Mouse (Mus musculus) lung, adult 18-20 months (tissue): Measurements from ENCODE around the gene Appl2.
"Not testable (repeated sequence)": the region's sequence is repeated elsewhere in the genome, so short reads cannot be mapped to it uniquely, and the experiment has no call there.

Experiments used
- DNase-seq, 2 experiments: peaks; one replicate each; pipeline ENCODE4 v3.0.0; 2022; ENCODE audit warnings: mixed read lengths in 2 of 2

Gene Appl2

GRCm38 (mm10) chr10:83648131-83649020 is at the start of gene Appl2:
Gene Appl2, minus strand, starts transcription at chr10:83648738.
- DNase-seq = peak; percentile 96 to 97

DNA sequence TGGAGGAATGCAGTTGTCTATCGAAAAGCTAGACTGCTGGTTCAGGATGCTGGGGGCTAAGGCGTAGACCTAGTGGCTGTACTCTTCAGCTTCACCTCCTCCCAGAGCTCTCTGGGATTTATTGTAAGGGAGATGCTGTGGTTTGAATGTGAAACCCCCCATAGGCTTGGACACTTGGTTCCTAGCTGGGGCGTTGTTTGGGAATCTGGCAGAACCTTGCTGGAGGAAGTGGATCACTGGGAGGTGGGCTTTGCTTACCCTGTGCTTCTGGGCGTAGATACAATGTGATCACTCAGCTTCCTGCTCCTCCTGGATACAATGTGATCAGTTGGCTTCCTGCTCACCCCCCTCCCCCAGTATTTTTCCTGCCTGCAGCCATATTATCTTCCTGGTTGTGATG is 47.7 kb upstream of the Appl2 start:
- DNase-seq = no peak

- DNase-seq = no peak
These were observed 43.8 kb upstream of the Appl2 start for GRCm38 (mm10) chr10:83692175-83692895.

DNA sequence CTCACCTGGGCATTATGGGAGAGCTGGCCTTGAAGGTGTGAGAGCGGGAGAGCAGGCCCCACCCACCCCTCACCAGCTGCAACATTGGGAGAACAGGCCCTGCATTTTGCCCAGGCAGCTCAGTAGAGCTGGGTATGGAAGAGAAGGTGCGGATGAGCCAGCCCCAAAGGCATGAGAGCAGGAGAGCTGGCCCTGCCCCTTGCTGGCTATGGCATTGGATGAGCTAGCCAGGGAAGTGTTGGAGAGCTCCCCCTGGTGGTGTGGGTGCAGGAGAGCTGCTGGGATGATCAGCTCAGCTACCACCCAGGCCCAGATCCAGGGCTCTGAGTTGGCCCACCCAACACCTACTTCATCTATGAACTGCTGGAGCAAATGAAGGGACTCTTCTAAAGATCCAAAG is 39.7 kb upstream of the Appl2 start:
- peak in 1 of 2 experiments; percentile 2 for DNase-seq

DNA sequence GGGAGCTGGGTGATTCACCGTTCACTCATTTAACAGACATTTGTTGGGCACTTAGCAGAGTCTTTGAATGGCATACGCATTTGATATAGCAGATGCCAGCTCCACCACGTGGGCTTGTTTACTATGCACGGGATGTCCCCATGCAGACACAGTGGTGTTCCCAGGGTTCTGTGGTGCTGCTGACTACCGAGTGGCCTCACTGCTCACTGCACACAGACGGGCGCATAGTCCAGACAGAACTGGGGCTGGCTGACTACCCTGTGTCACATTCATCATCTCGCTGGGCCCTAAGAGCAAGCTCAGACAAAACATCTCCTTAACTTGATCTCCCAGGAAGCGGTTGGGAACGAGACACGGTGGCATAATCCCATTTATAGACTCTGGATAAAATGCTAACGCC is 32.8 kb upstream of the Appl2 start:
- DNase-seq = no peak

GRCm38 (mm10) chr10:83666556-83666955 is 18.0 kb upstream of the Appl2 start:
- DNase-seq = no peak

GRCm38 (mm10) chr10:83661925-83662324 is 13.4 kb upstream of the Appl2 start:
- DNase-seq = no peak

GRCm38 (mm10) chr10:83660605-83661004 is 12.1 kb upstream of the Appl2 start:
- DNase-seq = no peak

DNA sequence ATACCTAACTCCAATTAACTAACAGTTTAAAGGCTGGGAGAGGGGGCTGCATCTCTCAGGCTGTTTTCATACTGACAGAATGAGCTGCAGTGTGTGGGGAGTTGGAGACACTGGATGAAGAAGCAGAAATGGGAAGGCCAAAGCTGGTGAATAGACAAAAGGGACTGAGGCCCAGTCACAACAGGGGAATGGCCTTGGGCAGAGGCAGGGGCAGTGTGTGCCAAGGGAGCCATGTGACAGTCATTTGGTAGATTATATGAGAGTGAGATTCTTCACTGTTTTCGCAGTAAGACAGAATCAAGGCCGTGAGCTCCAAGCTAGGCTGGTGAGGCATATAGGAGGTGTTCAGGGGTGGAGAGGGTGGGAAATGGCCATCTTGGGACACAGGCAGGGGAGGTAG is 6.1 kb upstream of the Appl2 start:
- no peak for DNase-seq

DNA sequence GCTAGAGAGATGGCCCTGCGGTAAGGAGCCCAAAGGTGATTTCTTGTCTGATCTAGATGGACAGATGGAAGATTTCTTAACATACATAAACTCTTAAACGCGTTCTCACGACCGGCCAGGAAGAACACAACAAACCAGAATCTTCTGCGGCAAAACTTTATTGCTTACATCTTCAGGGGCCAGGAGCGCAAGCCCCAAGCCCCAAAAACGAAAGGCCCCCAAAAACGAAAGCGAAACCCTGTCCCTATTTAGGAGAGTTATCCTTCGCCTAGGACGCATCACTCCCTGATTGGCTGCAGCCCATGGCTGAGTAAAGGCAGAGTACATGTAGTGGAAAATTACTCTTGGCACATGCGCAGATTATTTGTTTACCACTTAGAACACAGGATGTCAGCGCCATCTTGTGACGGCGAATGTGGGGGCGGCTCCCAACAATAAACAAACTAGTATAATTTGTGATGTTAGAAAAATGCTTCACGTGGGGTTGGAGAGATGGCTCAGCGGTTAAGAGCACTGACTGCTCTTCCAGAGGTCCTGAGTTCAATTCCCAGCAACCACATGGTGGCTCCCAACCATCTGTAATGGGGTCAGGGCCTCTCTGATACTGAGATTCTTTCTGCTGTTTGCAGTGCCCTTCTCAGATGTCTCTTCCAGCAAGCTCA is 3.8 kb upstream of the Appl2 start:
- not testable (repeated sequence) for DNase-seq

DNA sequence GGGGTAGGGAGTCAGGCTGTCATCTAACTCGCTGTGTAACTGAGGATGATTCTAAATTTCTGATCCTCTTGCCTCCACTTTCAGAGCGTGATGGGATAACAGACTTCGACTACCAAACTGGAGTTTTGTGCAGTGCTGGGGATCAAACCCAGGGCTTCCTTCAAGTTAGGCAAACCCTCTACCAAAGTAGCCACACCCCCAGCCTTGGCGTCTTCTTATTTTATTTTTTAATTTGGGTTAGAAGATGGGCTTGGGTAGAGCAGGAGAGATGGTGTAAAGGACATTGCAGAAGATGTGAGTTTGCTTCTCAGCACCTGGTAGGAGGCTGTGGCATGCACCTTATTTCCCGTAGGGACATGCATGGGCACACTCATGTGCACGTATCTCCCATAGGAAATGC is 499 bp upstream of the Appl2 start:
- DNase-seq = no peak

DNA sequence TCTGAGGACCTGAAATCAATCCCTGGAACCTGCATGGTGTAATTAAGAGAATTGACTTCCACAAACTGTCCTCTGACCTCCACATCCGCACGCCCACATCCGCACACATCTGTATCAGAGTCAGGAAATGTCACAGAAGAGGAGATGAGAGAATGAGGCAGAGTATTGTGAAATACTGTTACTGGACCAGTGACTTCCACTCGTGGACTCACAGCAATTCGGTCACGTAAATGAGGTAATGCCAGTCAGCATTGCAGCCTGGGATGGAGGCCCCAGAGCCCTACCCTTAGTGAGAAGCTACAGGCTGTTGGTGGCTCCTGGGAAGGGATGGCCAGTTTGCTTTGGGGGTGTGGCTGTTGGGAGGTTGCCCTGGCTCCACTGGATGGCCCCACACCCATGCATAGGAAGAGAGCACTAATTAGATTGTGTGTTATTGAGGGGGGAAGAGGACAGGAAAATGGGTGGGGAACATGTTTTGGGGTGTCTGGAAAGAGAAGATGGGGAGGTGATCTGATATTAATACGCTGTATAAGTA is 2.1 kb downstream of the Appl2 start:
- DNase-seq = peak in 1 of 2 experiments; percentile 43

DNA sequence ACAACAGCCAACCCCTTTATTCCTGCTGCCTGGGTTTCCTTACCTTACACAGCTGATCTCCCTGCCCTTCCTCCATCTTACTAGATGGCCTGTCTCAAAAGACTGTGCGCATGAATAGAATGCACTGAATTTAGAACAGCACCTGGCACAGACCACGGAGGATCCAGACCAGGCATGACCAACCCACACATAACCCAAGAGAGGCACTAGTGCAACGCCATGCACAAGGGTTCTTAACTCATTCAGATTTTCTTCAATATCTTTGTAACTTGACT is 2.9 kb downstream of the Appl2 start:
- no peak for DNase-seq

GRCm38 (mm10) chr10:83644865-83645715 is 3.4 kb downstream of the Appl2 start:
- peak; percentile 61 to 73 for DNase-seq

DNA sequence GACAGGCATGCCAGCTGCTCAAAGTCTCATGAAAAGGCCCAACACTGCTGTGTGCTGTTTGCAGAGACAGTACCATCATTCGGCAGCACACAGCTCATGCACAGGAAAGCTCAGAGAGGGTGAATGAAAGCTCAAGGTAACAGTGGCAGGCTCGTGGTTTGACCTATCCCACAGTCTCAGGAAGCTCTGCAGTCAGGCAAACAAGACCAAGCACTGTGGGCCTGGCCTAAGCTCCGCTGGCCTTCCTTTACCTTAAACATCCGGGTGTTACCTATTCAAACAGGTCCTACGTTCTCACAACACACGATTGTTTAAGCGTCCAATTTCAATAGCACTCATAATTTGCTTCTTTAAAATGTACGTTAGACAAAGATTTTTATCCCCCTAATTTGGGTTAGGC is 4.4 kb downstream of the Appl2 start:
- DNase-seq = no peak

GRCm38 (mm10) chr10:83641641-83642040 is 6.9 kb downstream of the Appl2 start:
- peak in 1 of 2 experiments; percentile 58 for DNase-seq

DNA sequence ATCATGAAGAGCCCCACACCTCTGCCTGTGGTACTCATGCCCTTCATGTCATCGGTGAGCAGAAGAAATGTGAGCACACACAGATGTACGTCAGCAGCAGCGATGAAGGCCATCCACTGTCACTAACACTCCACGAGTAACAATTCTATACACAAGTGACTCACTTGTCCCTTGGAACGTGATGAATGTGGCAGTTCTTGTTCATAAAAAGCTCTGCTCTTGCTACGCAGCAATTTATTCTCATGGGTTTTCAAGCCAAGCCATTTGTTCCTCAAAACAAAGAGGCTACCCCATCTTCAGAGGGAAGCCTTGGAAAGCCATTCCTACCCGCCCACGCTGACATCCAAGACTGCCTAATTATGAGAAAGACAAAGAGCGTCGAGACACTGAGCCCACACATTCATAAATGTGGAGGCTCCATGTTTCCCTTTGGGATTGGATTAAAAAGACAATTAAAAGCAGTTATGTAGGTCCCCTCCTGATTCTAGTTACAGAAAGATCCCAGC is 8.6 kb downstream of the Appl2 start:
- DNase-seq = no peak

DNA sequence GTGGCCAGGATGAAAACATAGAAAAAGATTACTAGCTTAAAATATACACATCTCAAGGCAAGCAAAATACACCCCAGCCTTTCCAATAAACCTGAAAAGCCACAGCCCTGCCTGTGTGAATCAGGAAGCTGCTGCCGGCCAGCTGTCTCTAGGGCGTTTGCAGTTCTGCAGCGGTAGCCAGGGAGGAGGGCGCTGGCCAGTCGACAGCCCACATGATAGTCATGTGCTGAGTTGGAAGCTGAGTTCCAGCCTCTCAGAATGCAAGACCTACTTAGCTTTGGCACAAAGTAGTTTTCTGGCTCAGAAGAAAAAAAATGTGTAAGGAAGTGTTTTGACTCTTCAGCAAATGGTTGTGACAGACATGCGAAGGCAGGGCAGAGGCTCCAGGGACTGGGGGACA is 11.2 kb downstream of the Appl2 start:
- DNase-seq = peak; percentile 87 to 90

DNA sequence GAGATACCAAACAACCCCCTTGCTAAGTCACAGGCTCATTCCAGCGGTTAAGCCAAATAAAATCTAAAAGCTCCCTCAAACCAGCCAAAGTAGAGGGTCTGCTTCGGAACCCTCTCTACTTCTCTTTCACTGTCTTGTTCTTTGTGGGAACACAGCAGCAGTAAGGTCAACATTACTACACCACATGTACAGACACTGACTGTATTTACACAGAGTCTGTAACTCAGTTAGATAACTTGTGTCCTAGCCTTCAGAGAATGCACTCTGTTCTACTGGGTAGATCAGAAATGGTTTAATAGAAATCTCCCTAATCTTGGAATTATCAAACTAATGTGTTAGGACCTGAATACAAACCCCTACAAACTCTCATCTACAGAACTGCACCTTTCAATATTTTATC is 12.3 kb downstream of the Appl2 start:
- DNase-seq = no peak

DNA sequence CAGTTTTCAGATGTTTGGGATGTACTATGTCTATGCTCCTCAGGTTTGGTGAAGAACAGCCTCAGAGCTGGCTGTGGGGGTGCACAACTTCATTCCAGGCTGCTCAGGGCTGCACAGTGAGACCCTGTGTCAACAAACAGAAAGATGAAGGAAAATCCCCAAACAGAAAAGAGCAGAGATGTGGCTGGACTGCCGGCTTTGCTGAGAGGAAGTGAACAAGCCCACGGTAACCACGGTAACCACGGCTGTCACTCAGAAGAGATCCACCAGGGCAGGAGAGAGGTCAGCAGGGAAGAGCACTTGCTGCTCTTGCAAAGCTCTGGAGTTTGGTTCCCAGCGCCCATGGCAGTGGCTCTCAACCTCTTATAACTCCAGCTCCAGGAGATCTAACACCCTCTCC is 14.1 kb downstream of the Appl2 start:
- DNase-seq = peak; percentile 40 to 45

- DNase-seq = no peak
These were observed 15.6 kb downstream of the Appl2 start for GRCm38 (mm10) chr10:83632806-83633374.

GRCm38 (mm10) chr10:83631775-83632174 is 16.8 kb downstream of the Appl2 start:
- no peak for DNase-seq
